Mouse (Mus musculus) lung, postnatal 0 days (tissue): ENCODE measurements at regions not wholly inside any gene's neighbourhood (a gene's known extent, or its start where the extent isn't known, plus 50 kb on each side); places are given as distances from the start of the nearest gene placed in this dataset.

Experiments
- CTCF ChIP-seq: IDR thresholded peaks from 2 replicates; pipeline ENCODE4 v1.5.1; 2016; ENCODE audit warnings: antibody characterized with exemption, mild to moderate bottlenecking
- EP300 ChIP-seq: IDR thresholded peaks from 2 replicates; pipeline ENCODE4 v1.6.1; 2016; ENCODE audit warnings: antibody characterized with exemption, mild to moderate bottlenecking, control low read depth

DNA sequence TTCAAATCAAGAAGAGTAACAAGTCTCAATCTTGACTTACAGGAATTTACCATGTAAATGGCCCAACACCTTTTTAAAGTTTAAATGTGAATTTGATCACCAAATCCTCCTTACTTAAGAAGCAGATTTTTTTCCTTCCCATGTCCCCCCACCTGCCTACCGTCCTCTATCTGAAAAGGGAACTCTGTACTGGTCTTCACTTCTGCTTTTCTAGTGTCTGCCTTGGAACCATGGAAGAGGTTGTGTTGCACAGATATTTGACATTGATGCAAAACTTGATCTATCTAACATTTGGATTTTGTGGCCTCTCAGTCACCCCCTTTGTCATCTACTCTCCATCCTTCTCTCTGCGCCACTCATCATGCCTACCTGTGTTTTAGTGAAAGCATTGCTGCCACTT, 143.3 kb upstream of the Adgrl3 start:
- TF ChIP-seq CTCF (no peak), EP300 (no peak)
